Mouse (Mus musculus): Measurements from ENCODE around the gene Gstt3. TPM values are rescaled to one million over a fixed set of nuclear protein-coding genes. Genes with fewer than 3 reads are reported as not detected.

The Gstt3 gene
- total RNA-seq (2015; ENCODE audit: low replicate concordance) = 0.42 TPM in 1 of 2 replicates, not detected in the other
- total RNA-seq (2017; ENCODE audit: low replicate concordance) = 0.51 TPM in 1 of 2 replicates, not detected in the other

DNA sequence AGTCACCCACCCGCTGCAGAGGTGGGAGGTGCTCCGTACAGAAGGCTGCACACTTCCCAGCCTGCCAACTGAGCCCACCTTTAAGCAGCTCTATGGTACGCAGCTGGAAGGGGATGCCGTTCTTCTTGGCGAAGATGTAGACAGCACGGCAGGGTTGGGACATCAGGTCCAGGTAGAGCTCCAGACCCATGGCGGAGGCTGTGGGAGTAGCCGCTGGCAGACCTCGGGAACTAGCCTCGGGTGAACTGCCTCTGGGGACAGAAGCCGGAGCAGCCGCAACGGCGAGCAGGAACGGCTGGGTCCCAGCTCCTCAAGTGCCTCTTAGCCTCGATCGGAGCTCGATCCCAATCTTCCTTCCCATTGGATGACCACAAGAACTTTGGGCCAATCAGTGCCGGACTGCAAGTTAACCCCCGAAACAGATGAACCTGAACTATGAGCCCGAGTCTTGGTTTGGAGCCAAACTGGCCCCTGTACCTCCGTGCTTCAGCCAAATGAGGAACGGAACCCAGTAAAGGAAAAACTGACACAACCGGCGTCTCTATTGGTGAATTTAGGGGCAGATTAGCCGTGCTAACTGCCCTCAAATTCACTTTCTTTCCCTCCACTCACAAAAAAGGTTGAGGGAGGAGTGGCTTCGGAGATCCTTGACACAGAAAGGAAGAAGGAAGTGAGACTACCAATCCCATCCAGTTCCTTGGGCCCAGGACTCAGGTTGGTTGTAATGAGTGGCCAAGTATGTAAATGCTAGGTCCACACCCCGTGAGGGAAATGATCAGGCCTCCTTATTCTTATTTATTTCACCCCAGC is at the start of gene Gstt3, which contains the start of gene Gm20441:
Gene Gstt3, minus strand, starts transcription at position 646 of the 810 bp plus-strand sequence.
Gene Gm20441, minus strand, starts transcription at position 186 of the 810 bp plus-strand sequence.
- ATAC-seq (replicated peaks; ENCODE audit: low FRiP score, poor library complexity, severe bottlenecking) = no peak

DNA sequence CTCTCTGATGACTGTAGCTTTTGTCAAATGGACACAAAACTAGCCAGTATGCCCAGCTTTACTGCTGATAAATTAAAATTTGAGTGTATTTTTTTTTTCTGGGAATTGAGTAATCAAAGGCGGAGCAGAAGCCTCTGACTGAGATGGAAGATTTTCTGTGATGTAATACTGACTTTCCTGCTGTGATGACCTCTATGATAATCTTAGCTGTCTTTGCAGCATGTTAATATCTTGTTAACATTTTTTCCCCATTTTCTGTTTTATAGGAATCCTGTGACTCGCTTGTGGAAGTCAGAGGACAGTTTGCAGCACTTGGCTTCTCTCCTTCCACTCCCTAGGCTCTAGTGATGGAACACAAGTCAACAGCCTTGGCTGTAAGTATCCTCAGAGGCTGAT is 49.1 kb upstream of the Gstt3 start:
- no peak for ATAC-seq (replicated peaks; ENCODE audit: low FRiP score, poor library complexity, severe bottlenecking)

DNA sequence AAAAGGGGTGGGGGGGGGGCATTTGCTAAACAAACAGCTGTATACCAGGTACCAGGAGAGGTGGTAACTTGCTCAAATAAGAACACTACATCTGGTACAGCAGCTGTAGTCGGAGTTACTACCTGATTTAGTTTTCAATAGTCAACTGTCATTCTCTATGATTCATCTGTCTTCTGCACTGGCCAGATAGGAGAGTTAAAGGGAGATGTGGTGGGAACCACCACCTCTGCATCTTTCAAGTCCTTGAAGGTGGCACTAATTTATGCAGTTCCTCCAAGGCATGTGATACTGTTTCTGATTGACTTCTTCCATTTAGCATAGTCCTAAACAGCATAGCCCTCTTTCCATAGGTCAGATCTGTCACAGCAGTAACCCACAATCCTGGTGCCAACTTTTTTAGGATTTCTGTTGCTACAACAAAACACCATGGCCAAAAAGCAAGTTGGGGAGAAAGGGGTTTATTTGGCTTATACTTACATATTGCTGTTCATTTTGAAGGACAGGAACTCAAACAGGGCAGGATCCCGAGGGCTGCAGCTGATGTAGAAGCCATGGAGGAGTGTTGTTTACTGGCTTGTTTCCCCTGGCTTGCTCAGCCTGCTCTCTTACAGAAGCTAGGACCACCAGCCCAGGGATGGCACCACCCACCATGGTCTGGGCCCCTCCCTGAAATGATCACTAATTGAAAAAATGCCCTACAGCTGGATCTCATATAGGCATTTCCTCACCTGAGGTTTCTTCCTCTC is 48.5 kb upstream of the Gstt3 start:
- ATAC-seq (replicated peaks; ENCODE audit: low FRiP score, poor library complexity, severe bottlenecking) = no peak

DNA sequence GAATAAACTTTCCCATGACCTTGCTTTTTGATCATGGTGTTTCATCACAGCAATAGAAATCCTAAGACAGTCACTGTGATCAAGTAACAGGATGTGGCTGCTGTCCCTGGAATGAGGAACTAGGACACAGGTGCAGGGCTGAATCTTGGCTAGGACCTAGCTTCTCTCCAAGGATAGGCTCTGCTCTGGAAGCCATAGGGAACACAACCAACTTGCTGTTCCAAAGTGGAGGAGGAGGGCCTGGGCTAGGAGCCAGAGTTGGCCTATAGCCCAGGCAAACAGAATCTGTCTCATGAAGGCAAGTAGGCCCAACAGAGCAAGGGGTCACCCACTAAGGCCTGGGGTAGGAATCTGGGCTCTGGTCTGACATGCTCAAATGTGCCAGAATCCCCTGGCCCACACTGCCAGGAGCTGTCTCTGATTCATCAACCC is 47.3 kb upstream of the Gstt3 start:
- no peak for ATAC-seq (replicated peaks; ENCODE audit: low FRiP score, poor library complexity, severe bottlenecking)

DNA sequence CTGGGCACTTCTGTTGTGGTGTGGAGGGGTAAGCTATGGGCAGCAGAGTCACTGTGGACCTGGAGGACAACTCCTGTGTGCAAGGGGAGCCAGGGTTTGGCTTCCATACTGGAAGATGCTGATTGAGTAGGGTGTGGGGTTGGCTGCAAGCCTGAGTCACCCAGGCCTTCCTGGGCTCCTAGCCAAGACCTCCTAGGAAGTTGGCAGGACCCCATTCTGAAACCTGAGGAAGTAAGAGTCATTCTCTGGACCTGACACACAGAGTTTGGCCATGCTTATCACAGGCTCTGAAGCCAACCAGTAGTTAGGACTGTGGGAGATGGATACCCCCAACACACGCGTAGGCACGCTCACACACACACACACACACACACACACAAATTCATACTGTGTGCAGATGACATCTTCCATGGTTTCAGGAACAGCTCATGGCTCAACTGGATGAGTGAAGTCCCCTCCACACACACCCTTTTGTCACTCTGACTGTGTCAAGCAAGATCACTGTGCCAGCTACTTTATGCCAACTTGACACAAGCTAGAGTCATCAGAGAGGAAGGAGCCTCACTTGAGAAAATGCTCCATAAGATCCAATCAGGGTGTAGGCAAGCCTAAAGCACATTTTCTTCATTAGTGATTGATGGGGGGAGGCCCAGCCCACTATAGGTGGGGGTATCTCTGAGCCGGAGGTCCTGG is 46.6 kb upstream of the Gstt3 start:
- ATAC-seq (replicated peaks; ENCODE audit: low FRiP score, poor library complexity, severe bottlenecking) = no peak

DNA sequence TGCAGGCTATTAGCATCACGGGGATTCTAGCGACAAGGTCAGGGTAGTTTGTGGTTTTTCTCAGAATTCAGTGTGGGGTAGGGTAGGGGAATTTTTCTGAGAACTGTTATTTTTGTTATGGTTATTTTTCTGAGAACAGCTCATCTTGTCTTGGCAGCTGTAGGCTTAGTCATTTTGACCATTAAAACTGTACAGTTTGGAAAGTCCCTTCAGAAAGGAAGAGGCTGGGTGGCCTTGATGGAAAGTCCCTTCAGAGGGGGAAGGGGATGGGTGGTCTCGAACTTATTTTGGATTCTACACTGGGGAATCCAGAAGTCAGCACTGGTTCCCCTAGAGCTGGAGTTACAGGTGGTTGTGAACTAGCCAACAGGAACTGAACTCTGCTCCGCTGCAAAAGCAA is 43.3 kb upstream of the Gstt3 start:
- no peak for ATAC-seq (replicated peaks; ENCODE audit: low FRiP score, poor library complexity, severe bottlenecking)

DNA sequence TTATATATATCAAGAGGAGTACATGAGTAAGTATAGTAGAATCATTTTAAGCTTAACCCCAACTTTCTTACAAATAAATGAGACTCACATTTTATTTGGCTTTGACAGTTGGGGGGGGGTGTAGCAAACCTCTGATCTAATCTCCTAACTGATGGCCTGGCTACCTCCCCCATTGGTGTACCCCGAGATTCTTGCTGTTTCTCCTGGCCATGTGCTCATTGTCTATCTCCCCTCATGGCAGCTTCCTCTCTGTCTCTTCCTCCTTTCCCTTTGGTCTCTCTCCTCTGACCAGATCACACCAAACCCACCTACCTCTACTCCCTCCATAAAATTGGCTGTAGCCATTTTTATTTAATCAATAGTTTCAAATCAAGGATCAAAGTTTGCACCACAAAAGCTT is 42.6 kb upstream of the Gstt3 start:
- ATAC-seq (replicated peaks; ENCODE audit: low FRiP score, poor library complexity, severe bottlenecking) = no peak

DNA sequence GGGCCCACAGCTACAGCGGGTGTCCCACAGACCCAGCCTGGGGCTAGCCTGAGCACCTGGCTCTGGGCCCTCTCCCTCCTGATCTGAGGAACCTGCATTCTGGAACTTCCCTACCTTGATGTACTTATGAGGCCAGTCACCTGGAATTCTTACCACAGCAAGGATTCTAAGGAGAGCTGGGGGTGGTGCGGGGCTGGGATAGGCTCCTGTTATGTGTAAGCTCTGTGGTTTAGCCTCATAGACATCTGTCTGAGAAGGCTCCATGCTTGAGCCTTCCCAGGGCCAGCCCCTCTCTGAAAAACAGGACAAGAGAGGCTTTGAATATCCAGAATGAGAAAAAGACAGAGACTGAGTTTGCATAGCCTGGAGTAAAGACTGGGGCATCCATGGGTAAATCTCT is 41.2 kb upstream of the Gstt3 start, which contains the start of gene Gstt4:
Gene Gstt4, minus strand, starts transcription at position 101 of the 400 bp plus-strand sequence.
- ATAC-seq (replicated peaks; ENCODE audit: low FRiP score, poor library complexity, severe bottlenecking) = no peak

DNA sequence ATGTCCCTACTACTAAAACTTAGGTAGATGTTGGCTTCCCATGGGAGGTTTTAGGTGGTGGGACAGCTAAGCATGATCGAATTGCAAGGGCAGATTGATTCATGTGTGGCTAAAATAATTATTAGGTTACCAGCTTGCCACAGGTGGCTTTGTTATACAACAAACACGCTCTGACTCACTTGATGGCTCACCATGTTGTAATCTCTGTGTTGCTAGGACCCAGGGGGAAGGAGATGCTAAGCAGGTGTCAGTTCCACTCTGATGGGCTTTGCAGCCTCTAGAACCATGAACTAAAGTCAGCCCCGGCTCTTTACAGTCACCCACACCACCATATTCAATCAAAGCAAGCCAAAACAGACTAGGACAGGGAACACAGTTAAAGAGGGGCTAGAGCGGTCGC is 38.7 kb upstream of the Gstt3 start:
- ATAC-seq (replicated peaks; ENCODE audit: low FRiP score, poor library complexity, severe bottlenecking) = no peak

DNA sequence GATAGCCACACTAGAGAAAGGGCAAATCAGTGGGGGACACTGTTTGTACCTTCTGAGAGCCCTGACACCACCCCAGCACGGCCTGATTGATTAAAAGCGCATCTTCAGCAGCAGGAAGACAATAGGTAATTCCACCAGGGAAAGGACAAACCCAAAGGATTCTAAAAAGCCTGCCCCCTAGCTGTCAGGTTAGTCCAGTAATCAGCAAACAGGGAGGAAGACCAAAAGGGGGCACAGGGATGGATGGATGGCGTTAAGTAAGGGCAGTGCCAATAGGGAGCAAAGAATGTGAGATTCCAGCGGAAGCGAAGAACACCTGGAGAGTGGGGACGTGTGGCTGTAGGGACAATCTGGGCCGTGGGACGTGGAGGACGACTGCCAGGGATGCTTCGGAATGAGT is 37.4 kb upstream of the Gstt3 start:
- no peak for ATAC-seq (replicated peaks; ENCODE audit: low FRiP score, poor library complexity, severe bottlenecking)

DNA sequence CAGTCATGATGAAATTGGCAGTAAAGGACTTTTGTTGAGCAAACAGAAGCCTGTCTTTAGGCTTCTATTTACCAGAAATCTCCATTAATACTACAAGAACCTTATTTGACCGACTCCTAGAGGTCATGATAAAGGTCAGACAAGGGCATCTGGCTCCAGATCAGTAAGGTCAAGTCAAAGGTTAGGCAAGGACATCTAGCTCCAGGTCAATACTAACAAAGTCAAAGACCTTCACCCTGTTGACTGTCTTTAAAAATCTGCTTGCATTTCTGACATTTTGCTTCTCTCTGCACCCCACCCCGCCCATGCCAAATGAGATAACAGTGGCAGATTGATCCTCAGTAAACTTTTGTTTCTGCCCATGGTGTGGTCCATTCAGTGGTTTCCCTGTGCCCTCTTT is 23.0 kb upstream of the Gstt3 start:
- no peak for ATAC-seq (replicated peaks; ENCODE audit: low FRiP score, poor library complexity, severe bottlenecking)

DNA sequence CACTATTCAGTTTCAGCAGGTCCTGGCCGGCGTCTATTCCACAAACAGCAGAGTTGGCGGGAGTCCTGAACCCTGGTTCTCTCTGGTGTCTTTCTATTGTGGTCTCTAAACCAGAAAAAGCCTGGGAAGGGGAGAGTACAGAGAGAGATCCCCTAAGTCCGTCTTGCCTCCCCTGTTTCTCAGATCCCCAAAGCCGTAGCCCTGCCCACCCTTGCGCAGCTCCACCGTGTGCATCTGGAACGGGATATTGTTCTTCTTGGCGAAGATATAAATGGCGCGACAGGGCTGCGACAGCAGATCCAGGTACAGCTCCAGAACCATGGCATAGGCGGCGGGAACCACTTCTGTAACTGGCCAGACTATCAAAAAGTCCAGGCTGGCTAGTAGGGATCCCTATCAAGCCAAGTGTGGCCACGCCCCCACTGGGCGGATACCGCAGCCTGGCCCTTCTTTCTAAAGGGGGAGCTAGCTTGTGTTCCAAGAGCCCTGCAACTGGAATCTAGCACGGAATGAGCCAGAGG is 17.0 kb upstream of the Gstt3 start, which contains the start of gene Gstt1:
Gene Gstt1, minus strand, starts transcription at position 409 of the 521 bp plus-strand sequence.
- peak; percentile 93 for ATAC-seq (replicated peaks; ENCODE audit: low FRiP score, poor library complexity, severe bottlenecking)

DNA sequence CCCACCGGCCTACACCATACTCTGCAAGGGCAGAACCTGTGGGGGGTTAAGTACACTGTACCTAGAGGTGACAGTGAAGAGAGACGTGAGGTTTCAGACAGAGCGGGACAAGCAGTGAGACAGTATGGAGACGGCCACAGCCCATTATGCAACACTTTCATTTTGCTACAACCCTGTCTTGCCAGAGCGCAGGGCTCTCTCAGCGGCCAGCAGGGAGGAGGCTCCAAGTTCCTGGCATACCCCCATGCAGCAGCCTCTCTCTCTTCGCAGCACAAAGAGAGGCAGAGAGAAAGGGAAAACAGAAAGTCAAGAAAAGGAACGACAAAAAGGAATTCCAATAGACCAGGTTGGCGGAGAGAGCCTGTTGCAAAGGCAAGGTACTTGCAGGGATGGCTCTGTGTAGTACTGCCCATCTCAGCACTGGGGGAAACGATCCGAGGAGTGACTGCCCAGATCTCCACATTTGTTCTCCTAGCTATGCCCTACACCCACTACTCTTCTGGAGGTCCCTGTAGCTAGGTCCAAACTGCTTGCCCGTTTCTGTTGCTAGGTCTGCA is 16.5 kb upstream of the Gstt3 start:
- peak; percentile 66 for ATAC-seq (replicated peaks; ENCODE audit: low FRiP score, poor library complexity, severe bottlenecking)

DNA sequence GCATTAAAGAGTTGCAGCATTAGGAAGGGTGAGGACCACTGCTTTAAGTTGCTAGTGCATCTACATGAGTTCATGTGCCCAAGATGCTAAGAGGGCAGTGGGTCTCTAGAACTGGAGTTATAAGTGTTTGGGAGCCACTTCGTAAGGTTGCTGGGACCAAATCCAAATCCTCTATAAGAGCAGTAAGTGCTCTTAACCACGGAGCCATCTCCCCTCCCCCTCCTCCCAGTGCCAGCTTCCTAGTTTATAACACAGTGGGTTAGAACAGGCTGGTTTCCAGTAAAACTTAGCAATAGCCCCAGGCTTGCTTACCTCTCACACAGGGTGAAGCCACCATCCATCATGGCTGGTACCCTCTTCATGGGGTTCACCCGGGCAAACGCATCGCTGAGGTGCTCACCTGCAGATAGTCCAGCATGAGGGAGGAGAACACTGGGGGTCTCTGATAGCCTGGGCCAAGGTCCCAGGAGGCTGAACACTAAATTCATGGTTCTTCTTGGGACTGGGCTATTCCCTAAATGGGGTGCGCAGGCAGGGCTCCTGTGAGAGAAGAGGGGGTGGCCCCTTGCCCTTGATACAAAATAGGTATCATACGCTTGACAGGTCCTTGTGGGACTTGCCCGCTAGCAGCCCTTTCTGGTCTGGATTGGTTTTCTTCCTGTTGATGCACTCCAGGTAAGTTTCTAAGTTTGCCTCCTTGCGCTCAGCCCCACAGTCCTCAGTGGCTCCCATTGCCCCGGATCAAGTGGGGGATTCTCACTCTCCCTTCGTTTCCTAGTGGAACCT is 15.7 kb upstream of the Gstt3 start:
- no peak for ATAC-seq (replicated peaks; ENCODE audit: low FRiP score, poor library complexity, severe bottlenecking)

DNA sequence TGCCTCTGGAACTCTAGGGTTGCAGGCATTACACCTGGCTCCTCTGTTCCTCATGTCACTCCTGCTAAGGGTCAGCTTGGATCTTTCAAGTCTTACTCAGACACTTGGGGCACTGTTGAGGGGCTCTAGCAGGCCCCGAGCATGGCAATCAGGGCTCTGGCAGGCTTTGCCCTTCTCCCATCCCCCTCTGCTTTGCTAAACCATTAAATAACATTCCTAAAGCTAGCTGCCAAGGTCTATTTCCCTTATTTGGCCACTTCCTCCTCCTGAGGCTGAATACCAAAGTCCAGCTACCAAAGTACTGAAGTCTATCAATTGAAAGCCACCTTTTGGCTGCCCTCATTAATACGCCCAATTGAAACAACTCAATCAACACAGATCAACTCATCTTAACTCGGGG is 13.7 kb upstream of the Gstt3 start:
- no peak for ATAC-seq (replicated peaks; ENCODE audit: low FRiP score, poor library complexity, severe bottlenecking)

DNA sequence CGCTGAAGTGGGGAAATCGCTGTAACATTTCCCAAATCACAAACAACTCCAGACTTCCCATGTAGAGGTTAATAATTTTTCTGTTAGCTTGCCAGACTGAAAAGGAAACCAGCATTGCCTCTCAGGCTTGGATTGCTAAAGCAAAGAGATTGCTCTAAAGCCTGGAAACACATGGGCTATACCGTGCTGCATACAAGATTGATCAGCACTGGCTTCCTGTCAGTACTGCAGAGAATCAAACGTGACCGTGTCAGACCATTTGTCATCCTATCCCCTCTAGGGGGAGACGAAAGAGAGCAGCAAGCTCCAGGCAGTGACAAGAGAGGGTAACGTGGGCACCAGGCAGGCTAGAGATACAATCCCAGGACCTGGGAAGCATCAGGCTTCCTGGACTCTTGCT is 9.6 kb upstream of the Gstt3 start:
- ATAC-seq (replicated peaks; ENCODE audit: low FRiP score, poor library complexity, severe bottlenecking) = no peak

DNA sequence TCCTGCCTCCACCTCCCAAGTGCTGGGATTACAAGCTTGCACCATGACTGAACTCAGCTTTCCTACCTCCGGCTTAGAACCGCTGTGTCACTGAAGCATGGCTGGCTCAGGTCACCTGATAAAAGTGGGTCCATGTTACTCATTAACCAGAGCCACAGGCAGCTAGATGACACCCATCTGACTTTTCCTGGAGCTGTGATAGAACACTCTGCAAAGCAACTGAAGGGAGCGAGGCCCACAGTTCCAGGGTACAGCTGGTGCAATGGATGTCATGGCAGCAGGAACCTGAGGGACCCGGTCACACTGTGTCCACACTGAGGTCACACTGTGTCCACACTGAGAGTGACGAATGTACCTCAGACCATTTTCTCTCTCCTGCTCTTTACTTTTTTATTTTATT is 8.6 kb upstream of the Gstt3 start:
- ATAC-seq (replicated peaks; ENCODE audit: low FRiP score, poor library complexity, severe bottlenecking) = no peak

DNA sequence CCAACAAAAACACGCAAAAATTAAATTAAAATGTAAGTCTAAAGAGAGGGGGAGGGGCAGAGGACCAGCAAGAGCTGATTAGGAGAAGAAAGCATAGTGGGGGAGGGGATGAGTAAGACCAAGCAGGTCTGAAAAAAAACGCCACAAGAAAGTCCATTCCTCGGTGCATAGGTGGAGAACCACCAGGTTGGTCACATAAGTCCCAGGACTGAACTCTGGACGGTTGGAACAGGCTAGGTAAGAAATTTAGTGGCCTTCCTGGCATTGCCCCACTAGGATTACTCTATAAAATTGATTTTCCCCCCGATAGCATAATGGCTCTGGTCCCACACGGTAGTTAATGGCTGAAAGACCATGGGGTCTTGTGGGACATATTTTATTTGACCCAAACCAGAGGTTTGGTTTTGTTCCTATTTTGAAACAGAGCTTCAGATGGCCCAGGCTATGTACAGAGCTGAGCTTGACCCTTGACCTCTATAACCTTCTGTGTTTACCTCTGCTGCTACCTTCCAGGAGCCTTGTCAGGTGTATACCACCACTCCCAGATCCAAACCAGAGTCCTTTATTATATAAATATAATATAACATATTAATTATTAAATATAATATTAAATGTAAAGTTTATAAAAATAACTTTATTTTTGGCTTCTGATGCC is 8.0 kb upstream of the Gstt3 start:
- ATAC-seq (replicated peaks; ENCODE audit: low FRiP score, poor library complexity, severe bottlenecking) = no peak
